Mouse (Mus musculus): ENCODE data around the gene Sall4.

Gene Sall4

GRCm38 (mm10) chr2:168767582-168767981 is at the start of gene Sall4:
TSS of gene Sall4 (minus strand) at chr2:168767943.
- DNase-seq (ENCODE audit: low read depth, low spot score): no peak

GRCm38 (mm10) chr2:168813243-168813642 is 45.5 kb upstream of the Sall4 start:
- no peak for DNase-seq (ENCODE audit: low read depth, low spot score)

GRCm38 (mm10) chr2:168809895-168810294 is 42.2 kb upstream of the Sall4 start:
- DNase-seq (ENCODE audit: low read depth, low spot score): no peak

- no peak for DNase-seq (ENCODE audit: low read depth, low spot score)
Measured at GRCm38 (mm10) chr2:168807681-168808080, 39.9 kb upstream of the Sall4 start.

- no peak for DNase-seq (ENCODE audit: low read depth, low spot score)
Measured at GRCm38 (mm10) chr2:168803849-168804248, 36.1 kb upstream of the Sall4 start.

GRCm38 (mm10) chr2:168799326-168799725 is 31.6 kb upstream of the Sall4 start:
- no peak for DNase-seq (ENCODE audit: low read depth, low spot score)

GRCm38 (mm10) chr2:168798921-168799320 is 31.2 kb upstream of the Sall4 start:
- no peak for DNase-seq (ENCODE audit: low read depth, low spot score)

- no peak for DNase-seq (ENCODE audit: low read depth, low spot score)
Measured at GRCm38 (mm10) chr2:168791115-168791802, 23.5 kb upstream of the Sall4 start.

- DNase-seq (ENCODE audit: low read depth, low spot score): no peak
Measured at GRCm38 (mm10) chr2:168786174-168786573, 18.4 kb upstream of the Sall4 start.

- no peak for DNase-seq (ENCODE audit: low read depth, low spot score)
Measured at GRCm38 (mm10) chr2:168780596-168780995, 12.9 kb upstream of the Sall4 start.

- DNase-seq (ENCODE audit: low read depth, low spot score): no peak
Measured at GRCm38 (mm10) chr2:168780024-168780423, 12.3 kb upstream of the Sall4 start.

- DNase-seq (ENCODE audit: low read depth, low spot score): no peak
Measured at GRCm38 (mm10) chr2:168777481-168777880, 9.7 kb upstream of the Sall4 start.

GRCm38 (mm10) chr2:168776238-168776637 is 8.5 kb upstream of the Sall4 start:
- DNase-seq (ENCODE audit: low read depth, low spot score): no peak

GRCm38 (mm10) chr2:168769259-168769658 is 1.5 kb upstream of the Sall4 start:
- DNase-seq (ENCODE audit: low read depth, low spot score): no peak

GRCm38 (mm10) chr2:168766538-168767361 is 993 bp downstream of the Sall4 start:
- DNase-seq (ENCODE audit: low read depth, low spot score): no peak

GRCm38 (mm10) chr2:168765696-168766537 is 1.8 kb downstream of the Sall4 start:
- no peak for DNase-seq (ENCODE audit: low read depth, low spot score)

- no peak for DNase-seq (ENCODE audit: low read depth, low spot score)
Measured at GRCm38 (mm10) chr2:168765065-168765681, 2.6 kb downstream of the Sall4 start.

- DNase-seq (ENCODE audit: low read depth, low spot score): no peak
Measured at GRCm38 (mm10) chr2:168764460-168764867, 3.3 kb downstream of the Sall4 start.

GRCm38 (mm10) chr2:168763785-168764184 is 4.0 kb downstream of the Sall4 start:
- DNase-seq (ENCODE audit: low read depth, low spot score): no peak

GRCm38 (mm10) chr2:168762411-168762815 is 5.3 kb downstream of the Sall4 start:
- DNase-seq (ENCODE audit: low read depth, low spot score): no peak

- no peak for DNase-seq (ENCODE audit: low read depth, low spot score)
Measured at GRCm38 (mm10) chr2:168761954-168762353, 5.8 kb downstream of the Sall4 start.

GRCm38 (mm10) chr2:168761141-168761540 is 6.6 kb downstream of the Sall4 start:
- no peak for DNase-seq (ENCODE audit: low read depth, low spot score)
